Mouse (Mus musculus) ovary, adult 18-20 months (tissue): ENCODE data around the gene Cox8a.

Experiments
- DNase-seq: peaks from one replicate; pipeline ENCODE4 v3.0.0; 2022; ENCODE audit warnings: low spot score, mixed read lengths

Gene Cox8a

DNA sequence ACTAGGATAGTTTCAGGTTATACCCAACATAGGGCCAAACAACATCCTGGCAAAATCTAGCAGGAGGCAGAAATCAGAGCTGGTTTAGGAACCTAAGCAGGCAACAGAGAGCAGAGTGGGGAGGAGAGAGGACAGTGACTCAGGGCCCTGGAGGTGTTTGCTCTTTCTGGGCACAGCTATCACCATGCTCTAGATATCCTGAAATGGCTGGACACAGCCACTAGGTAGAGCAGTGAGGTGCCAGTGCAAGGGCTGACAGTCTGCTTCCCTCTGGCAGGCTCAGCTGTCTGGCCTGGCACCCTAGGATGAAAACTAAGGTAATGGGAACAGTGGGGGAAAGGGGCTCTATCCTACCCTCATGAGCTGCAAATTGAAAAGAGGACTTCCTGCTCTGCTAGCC, 6.1 kb upstream of the Cox8a start:
- no peak for DNase-seq

DNA sequence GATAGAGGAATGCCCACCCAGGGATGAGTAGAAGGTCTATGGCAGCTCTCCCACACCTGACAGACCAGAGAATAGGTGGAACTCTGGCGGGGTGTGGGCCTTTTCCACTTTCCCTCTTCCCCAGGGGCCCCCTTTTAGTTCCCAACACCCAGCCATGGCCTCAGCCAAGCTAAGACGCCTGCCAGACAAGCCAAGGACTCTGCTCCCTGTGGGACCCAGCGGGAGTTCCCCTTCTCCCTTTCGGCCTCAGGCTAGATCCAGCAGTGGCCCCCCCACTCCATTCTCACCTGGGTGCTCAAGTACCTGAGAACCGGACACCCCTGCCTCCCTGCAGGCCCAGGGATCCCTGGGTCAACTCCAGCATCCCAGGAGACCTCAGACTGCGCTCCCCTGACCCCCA, 4.8 kb upstream of the Cox8a start:
- no peak for DNase-seq

DNA sequence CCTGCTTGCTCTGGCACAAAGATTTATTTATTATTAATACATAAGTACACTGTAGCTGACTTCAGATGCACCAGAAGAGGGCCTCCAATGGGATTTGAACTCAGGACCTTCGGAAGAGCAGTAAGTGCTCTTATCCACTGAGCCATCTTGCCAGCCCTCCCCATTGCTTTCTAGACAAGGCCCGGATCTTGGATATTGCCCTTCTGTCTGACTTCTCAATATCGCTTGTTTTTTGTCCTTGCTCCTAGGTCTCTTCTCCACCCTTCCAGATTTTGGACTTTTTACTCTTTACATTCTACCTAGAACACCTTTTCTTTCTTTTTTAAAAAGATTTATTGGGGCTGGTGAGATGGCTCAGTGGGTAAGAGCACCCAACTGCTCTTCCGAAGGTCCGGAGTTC, 1.3 kb upstream of the Cox8a start:
- DNase-seq: no peak

DNA sequence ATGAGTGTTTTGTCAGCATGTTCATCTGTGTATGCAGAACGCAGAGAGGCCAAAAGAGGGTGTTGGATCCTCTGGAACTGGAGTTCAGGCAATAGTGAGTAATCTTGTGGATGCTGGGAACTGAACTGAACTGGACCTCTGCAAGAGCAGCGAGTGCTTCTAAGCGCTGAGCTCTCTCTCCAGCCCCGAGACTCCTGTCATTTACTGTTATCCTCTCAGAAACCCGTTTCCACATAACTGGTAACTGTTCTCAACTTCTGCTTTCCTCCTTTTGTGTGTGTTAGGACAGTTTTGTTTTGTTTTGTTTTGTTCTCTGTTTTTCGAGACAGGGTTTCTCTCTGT, 481 bp upstream of the Cox8a start:
- DNase-seq: no peak

DNA sequence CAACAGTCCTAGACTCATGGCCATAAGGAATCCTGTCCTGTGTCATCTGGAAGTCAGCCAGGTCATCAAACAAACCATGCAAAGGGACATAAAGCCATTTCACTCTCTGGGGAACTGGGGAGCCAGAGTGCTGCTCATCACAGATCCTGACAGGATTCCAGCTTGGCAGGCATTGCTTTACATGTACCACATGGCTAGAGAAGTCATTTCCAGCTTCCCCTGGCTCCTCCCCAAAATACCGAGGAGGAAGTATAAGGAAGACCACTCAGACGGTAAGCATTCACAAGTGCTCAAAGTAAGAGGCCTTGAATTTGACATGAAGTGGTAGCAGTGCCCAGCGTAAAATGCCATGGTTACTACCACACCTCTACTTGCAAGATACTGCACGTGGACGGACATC, 2.9 kb downstream of the Cox8a start:
- no peak for DNase-seq

DNA sequence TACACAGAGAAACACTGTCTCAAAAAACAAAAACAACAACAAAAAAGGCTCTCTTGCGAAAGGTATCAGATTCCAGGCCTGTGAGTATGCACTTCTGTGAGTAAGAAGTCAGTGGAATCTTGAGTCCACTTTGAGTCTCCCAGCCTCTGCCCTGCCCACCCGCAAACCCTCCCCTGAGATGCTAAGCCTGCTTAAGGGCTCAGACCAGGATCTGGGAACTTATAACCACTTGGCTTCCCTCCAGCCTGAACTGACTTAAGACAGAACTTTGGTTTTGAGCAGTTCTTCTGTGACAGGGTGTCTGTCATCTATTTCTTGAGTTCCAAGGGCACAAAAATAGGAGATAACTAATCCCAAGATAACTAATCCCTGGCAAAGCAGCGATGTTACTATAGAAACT, 4.4 kb downstream of the Cox8a start:
- DNase-seq: no peak

DNA sequence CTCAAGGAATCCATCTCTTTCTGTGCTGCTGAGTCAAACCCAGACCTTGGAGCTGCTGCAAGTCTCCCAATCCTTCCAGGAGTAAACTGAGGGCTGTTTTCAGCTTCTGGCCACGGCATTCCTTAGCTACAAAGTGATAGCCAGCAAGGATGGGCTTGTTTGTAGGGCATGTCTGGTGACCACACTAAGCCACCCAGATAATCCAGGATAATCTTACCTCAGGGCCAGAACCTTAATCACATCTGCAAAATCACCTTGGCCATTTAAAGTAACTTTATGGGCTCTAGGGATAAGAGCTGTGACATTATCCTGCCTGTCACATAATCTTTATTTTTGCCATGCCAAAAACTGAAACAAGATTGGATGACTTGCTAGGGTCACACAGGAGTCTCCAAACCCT, 5.2 kb downstream of the Cox8a start:
- DNase-seq: no peak

DNA sequence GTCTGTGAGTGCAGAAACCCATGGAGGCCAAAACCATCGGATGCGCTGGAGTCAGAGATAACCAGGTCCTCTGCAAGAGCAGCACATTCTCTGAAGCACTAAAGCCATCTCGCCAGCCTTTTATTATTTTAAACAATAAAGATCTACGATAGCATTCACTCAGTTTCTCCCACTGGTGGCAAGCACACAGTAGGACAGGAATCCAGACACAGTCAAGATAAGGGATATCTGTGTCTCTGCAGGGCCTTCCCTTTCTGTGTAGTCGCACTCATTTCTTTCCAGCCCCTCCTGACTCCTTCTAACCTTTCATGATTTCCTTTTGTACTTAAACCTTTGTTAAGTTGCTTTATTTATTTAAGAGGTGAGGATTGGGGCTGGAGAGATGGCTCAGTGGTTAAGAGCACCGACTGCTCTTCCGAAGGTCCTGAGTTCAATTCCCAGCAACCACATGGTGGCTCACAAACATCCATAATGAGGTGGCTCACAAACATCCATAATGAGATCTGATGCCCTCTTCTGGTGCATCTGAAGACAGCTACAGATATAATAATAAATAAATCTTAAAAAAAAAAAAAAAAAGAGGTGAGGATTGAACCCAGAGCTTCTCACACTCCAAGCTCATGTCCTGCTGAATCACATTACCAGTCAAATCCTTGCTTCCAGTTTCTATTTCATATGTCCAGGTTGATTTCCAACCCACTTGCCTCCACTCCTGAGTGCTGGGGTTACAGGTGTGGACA, 7.3 kb downstream of the Cox8a start:
- no peak for DNase-seq

DNA sequence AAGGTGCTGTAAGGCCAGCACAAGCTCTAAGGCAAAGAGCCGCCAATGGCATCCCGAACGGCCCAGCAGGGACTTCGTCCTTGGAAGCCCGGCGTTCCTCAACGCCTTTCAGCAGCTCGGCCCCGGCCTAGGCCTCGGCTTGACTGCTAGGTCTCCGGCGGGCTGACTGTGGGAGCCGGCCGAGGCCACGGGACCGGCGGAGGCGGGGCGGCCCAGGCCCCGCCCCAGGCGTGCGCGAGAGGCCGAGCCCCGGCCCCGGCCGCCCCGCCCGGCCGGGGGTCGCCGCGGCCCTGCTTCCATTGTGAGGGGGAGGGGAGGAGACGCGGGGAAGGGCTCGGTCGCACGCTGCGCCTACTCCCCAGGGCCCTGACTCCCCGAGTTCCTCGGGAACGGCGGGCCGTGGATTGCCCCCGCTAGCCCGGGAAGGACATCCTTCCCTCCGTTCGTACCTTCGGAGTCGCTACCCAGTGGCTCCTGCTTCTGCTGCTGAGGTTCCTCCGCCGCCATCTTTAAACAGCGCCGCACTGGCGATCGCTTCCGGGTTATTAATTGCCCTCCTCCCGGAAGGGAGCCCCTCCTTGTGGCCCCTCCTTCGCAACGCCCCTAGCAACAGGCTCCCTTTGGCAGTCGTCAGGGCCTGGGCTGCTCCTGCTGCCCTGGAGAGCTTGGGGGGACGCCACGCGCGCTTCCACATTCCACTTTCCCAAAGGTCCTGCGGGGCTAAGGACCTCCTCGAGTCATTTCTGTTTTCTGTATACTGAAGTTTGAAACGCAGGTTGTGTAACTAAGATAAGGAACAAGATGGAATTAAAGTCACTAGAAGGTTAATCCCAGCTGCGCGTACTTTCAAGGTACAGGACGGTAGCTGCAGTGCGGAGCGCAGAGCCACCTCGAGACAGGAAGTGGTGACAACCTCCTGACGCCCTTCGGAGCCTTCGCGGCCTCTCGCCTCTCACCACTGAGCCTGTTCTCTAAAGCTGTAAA, 11.4 kb downstream of the Cox8a start, which contains the start of gene Otub1:
TSS of gene Otub1 (minus strand) at position 564 of the 984 bp plus-strand sequence.
- peak; percentile 93 for DNase-seq

DNA sequence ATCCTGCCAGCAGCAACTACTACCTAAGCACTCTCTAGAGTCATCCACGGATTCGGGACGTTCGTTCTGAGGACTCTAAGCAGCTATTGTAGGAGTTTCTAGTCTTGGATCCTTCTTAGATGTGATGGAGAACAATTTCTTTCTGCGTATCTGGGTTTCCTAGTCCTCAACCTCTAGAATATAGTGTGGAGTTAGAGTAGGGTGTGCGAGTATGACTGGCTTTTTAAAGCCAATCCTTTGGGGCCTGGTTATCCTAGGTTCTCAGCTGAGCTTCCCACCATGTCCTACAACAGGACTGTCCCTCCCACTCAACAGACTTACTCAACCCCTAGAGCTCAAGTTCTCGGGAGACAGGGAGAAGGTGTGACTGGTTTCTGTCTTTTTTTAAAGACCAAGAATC, 12.1 kb downstream of the Cox8a start:
- DNase-seq: no peak

DNA sequence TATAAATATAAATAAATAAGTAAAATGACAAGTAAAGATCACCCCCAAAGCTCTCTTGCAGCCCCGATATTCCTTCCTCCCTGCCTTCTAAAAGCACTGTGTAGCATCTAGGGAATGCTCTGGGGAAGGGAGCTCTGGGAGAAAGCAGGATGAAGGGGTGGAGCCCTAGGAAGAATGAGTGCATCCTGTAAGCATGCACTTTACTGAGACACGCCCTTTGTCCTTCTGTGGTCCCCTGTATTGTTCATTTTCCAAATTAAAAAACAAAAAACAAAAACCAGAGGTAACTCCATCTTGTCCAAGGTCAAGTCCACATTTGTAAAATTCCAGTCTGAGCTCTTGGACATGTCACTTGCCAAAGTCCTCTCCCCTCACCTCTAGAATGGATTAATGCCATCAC, 12.5 kb downstream of the Cox8a start:
- no peak for DNase-seq

DNA sequence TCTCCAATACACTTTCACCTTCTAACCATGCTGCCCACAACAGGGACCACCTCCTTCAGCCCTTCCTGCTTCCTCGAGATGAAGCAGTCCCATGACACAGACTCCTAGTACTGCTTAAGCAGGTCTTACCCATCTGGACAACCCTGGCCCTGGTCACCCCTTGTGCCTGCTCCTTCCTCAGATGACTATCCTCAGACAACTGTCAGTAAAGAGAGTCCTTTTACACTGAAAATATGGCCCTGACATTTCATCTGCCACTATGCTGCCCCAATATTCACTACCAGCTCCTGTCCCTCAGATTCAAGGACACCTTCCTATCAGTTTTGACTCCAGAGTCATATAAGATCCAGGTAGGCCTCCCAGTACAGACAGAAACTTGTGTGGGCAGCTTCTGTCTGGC, 17.0 kb downstream of the Cox8a start:
- DNase-seq: no peak

DNA sequence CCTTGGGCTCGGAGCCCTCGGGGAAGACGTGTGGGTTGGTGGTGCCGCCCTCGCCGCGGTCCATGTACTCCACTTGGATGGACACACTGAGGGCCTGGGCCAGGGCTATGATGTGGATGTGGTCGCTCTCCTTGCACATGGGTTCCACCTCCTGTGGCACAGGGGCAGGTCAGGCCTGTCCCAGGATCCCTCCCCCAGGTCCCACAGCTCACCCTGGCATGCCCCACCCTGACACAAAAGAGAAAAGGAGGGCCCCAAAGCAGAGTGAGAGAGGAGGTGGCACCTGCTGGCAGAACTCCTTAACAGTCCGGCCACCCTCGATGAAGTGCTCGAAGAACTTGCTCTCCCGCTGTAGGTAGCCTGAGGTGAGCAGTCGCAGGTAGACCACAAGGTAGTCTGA, 18.3 kb downstream of the Cox8a start:
- DNase-seq: no peak

DNA sequence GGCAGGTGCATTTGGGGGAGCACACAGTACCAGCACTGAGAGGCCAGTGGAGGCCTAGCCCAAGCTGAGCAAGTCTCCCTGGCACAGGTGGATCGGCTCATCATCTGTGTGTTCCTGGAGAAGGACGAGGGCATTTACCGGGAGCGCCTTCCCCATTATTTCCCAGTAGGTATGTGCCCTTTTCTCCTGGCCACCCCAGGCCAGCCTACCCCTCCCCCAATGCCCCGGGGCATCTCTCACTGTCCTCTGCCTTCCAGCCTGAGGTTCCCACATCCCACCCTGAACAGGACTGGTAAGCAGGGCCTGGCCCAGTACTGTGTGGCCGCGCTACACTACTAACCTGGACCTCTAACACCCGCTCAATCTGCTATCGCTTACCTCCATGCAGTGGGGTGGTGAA, 20.0 kb downstream of the Cox8a start:
- DNase-seq: no peak

DNA sequence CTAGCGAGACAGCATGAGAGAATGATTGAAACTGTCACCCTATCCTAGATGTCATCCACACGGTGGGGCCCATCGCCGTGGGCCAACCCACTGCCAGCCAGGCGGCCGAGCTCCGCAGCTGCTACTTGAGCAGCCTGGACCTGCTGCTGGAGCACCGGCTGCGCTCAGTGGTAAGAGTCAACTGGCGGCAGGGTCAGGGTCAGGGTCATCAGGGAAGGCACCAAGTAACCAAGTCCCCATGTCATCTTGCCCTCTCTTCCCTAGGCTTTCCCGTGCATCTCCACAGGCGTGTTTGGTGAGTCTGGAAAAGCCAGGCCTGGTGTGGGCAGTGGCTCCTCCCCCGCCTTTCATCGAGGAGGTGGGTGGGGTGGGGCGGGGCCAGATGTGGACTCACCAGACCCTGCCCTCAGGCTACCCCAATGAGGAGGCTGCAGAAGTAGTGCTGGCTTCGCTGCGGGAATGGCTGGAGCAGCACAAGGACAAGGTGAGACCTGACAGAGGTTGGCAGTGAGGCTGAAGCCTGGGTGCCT, 20.6 kb downstream of the Cox8a start:
- DNase-seq: no peak

DNA sequence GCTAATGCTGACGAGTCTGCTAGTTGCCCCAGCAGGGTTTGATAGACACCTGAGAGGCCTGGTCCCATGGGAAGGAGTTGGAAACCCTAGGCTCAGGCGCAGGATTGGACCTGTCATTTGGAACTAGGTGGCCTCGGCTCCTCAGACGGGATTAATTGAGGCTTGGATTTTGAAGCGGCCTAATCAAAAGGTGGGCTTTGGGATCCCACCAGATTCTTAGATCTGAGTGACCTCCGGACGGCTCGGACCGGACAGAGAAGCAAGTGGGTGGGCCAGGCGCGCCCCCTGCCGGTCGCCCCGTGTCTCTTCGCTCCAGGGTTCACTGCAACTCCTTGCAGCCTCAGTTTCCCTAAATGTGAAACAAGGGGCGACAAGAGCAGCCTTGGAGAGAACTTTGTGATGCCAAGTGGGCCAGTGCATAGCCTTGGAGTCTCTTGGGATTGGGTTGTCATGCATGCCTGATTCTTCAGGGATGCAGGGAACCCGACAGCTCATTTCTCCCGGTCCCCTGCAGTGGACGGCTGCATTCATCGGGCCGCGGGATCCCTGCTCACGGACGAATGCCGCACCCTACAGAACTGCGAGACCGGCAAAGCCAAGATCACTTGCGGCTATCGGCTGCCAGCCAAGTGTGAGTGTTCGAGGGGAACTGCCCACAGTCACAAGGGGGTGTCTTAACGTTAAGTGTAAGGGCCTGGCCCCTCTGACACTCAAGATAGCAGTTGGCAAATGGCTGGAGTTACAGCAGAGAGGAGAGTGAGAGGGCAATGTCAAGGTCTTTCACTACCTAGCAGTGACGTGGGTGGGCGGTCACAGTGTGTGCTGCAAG, 21.3 kb downstream of the Cox8a start:
- DNase-seq: no peak

DNA sequence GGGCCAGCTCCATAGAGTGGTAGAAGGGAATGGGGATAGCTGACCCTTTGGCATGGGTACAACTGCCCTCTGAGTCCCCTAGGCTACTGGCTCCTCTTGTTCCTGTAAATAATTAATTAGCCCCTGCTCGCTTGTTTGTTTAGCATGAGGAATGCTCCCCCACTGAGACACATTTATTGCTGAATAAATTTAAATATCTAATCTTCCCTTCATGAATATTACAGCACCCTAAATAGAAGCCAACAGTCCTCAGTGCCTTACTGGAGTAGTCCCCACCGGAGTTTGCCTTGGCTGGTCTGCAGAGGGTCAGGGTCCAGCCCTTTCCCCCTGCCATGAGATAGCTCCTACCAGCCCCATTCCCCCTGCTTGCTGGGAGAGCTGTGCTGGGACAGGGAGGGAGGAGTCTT, 24.9 kb downstream of the Cox8a start:
- DNase-seq: no peak

DNA sequence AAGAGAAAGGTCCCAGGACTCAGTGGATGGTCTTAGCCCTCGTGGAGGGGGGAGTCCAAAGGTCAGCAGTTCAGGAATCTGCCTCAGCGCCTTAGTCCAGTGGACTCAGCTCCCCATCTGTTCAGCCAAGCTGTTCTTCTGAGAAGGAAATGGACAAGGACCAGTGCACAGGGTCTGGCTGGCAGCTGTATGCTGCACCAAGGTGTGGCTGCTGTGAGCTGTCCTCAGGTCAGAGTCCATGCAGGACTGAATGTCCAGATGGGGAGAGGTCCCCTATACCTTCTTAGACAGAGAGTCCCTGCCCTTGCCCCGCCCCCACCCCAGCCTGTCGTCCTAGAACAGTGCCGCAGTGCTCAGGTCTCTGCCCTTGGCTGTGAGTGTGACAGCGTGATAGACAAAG, 25.8 kb downstream of the Cox8a start:
- DNase-seq: no peak

DNA sequence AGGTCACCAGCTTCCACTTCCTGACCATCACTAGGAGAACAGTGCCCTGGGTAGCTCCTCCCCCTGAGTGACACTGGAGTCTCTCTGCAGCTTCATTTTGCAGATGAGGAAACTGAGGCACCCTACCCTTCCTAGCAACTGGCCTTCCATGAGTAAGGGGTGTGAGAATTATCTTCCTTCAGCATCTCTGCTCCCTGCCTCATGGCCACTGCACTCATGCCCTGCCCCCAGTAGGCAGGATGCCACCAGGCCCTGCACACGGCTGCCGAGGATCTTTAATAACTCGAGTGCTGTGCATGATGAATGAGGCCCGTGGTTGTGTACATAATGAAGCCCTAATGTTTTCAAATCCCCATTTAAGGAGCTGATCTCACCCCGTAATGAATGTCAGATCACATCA, 26.4 kb downstream of the Cox8a start:
- no peak for DNase-seq

DNA sequence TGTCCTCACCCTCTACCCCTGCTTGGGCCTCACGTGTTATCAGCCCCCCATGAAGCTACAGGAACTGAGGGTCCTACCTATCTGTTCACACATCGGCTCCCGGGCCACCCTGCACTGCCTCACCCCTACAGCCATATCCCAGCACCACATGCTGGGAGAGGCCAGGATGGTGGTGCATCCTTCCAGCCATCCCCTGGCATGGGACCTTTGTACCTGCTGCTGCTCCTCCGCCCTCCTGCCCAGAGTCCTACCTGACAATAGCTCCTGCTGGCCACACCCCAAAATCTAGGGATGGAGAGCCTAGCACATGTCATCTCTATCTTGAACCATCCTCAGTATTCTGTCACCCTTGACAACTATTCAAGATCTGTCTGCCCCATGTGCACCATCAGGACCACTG, 28.4 kb downstream of the Cox8a start:
- no peak for DNase-seq

DNA sequence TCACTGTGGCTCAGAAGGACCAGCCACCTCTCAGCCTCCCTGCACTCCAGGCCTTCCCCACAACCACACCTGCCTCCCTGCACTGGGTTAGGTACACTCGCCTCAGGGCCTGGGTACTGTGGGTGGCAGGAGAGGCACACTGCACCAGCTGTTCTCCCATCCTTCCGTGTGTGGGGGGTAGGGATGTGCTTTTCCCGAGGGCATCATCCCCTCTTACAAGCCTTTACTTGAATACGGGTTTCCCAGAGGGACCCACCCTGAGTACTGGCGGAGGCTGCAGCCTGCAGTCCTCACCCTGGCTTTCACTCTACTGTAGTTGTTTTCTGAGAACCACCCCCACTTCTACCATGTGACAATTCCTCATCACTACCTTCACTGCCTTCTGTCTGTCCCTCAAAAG, 30.3 kb downstream of the Cox8a start:
- DNase-seq: no peak

DNA sequence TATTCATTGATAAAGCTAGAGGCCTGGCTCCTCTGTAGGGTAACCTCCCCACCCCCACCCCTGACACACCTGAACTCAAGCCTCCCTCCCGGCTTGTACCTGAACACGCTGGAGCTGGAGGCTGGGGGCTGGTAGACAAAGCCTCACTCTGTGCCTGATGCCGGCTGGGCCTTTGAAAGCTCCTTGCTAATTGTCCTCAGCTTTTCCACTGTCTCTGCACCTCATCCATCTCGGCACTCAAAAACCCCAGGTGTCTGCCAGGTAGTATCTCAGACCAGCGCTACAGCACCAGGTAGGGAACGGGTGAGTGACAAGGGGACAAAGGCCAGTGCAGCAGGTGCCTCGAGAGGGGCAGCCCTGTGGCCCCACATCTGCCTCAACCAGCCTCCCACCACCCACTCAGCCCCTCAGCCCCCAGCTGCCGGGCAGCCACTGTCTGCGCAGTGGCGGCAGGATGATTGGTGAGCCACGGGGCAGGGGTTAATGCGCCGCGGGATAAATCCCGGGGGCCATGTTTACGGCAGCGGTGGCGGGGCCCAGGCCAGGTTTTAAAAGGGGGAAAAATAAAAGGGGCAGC, 31.6 kb downstream of the Cox8a start:
- DNase-seq: no peak
